Mouse (Mus musculus): ENCODE data around the gene Adamts20.

Gene Adamts20

GRCm38 (mm10) chr15:94252962-94253712, 212.1 kb downstream of the Adamts20 start:
- peak in 1 of 2 experiments; percentile 74 for DNase-seq (ENCODE audit: low spot score in 2 of 2)

- no peak for DNase-seq (ENCODE audit: low spot score in 2 of 2)
Observed at GRCm38 (mm10) chr15:94249766-94250165, 215.5 kb downstream of the Adamts20 start.

- DNase-seq (ENCODE audit: low spot score in 2 of 2) = no peak
Observed at GRCm38 (mm10) chr15:94248386-94248785, 216.8 kb downstream of the Adamts20 start.

GRCm38 (mm10) chr15:94246669-94247068, 218.5 kb downstream of the Adamts20 start:
- DNase-seq (ENCODE audit: low spot score in 2 of 2) = no peak

GRCm38 (mm10) chr15:94244336-94244735, 220.9 kb downstream of the Adamts20 start:
- DNase-seq (ENCODE audit: low spot score in 2 of 2) = no peak

GRCm38 (mm10) chr15:94242133-94242532, 223.1 kb downstream of the Adamts20 start:
- no peak for DNase-seq (ENCODE audit: low spot score in 2 of 2)

GRCm38 (mm10) chr15:94239637-94240036, 225.6 kb downstream of the Adamts20 start:
- DNase-seq (ENCODE audit: low spot score in 2 of 2) = no peak

GRCm38 (mm10) chr15:94239127-94239526, 226.1 kb downstream of the Adamts20 start:
- DNase-seq (ENCODE audit: low spot score in 2 of 2) = no peak

- no peak for DNase-seq (ENCODE audit: low spot score in 2 of 2)
Observed at GRCm38 (mm10) chr15:94238058-94238876, 227.0 kb downstream of the Adamts20 start.

GRCm38 (mm10) chr15:94236726-94237125, 228.5 kb downstream of the Adamts20 start:
- DNase-seq (ENCODE audit: low spot score in 2 of 2) = no peak

GRCm38 (mm10) chr15:94236121-94236520, 229.1 kb downstream of the Adamts20 start:
- no peak for DNase-seq (ENCODE audit: low spot score in 2 of 2)

GRCm38 (mm10) chr15:94235190-94235589, 230.0 kb downstream of the Adamts20 start:
- no peak for DNase-seq (ENCODE audit: low spot score in 2 of 2)

GRCm38 (mm10) chr15:94231246-94231645, 234.0 kb downstream of the Adamts20 start:
- no peak for DNase-seq (ENCODE audit: low spot score in 2 of 2)

GRCm38 (mm10) chr15:94227388-94227787, 237.8 kb downstream of the Adamts20 start:
- DNase-seq (ENCODE audit: low spot score in 2 of 2) = no peak

- DNase-seq (ENCODE audit: low spot score in 2 of 2) = no peak
Observed at GRCm38 (mm10) chr15:94223101-94223500, 242.1 kb downstream of the Adamts20 start.

GRCm38 (mm10) chr15:94220686-94221085, 244.5 kb downstream of the Adamts20 start:
- DNase-seq (ENCODE audit: low spot score in 2 of 2) = no peak
